Mouse (Mus musculus): ENCODE results near the gene Gabarapl2.

DNA sequence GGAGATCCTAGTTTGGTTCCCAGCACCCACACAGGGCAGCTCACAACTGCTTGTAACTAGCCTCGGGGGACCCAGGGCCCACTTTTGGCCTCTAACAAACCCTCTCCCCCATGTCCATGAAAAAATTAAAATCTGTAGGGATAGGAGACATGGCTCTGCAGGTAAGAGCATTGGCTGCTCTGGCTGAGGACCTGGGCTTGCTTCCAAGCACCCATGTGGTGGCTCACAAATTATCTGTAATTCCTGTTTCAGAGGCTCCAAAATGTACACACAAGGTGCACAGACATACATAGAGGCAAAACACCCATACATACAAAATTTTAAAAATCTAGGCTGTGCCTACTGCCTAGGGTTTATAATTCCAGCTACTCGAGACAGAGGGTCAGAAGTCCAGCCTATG, 16.7 kb downstream of the Gabarapl2 start:
- TF ChIP-seq CTCF (IDR thresholded peaks at IDR 0.05; ENCODE audit: low read depth, low read length) (no peak), POLR2A (IDR thresholded peaks at IDR 0.05; ENCODE audit: borderline replicate concordance, low read depth, low read length) (no peak)
